Mouse (Mus musculus) limb, embryonic 13.5 days (tissue): ENCODE measurements around the gene Dazap1. TPM values are rescaled to one million over a fixed set of nuclear protein-coding genes. Genes with fewer than 3 reads are reported as not detected.
A peak's percentile ranks its signal among the peaks of the same experiment; 100 is the strongest.
"Not testable (repeated sequence)": the region's sequence is repeated elsewhere in the genome, so short reads cannot be mapped to it uniquely, and the experiment has no call there.

Experiments used
- ATAC-seq: fragments of 200-750 bp; cut with Nextera tagmentation; 2 replicates; pipeline ENCODE4 v1.8.0; 2017; ENCODE audit warnings: low read depth, moderate number of reproducible peaks, moderate TSS enrichment; ENCODE audit not compliant: low FRiP score
- H3K27ac ChIP-seq: fragments of 300-500 bp; sonication (generic); 2 replicates; pipeline ENCODE4 v1.5.1; 2015; ENCODE audit warnings: inconsistent platforms, mild to moderate bottlenecking, moderate library complexity
- H3K27me3 ChIP-seq: fragments of 300-500 bp; sonication (generic); 2 replicates; pipeline ENCODE4 v1.6.1; 2015; ENCODE audit warnings: mild to moderate bottlenecking, inconsistent platforms
- H3K36me3 ChIP-seq: fragments of 300-500 bp; sonication (generic); 2 replicates; pipeline ENCODE4 v1.6.1; 2015; ENCODE audit warnings: inconsistent platforms, mild to moderate bottlenecking, moderate library complexity
- H3K4me1 ChIP-seq: fragments of 300-500 bp; sonication (generic); 2 replicates; pipeline ENCODE4 v1.6.1; 2015; ENCODE audit warnings: inconsistent platforms
- H3K4me2 ChIP-seq: fragments of 300-500 bp; sonication (generic); replicated peaks from 2 replicates; pipeline ENCODE4 v1.6.1; 2015; ENCODE audit warnings: inconsistent platforms, mild to moderate bottlenecking, moderate library complexity
- H3K4me3 ChIP-seq: fragments of 300-500 bp; sonication (generic); 2 replicates; pipeline ENCODE4 v1.5.1; 2015; ENCODE audit warnings: moderate library complexity, mild to moderate bottlenecking, inconsistent platforms
- H3K9ac ChIP-seq: fragments of 300-500 bp; sonication (generic); 2 replicates; pipeline ENCODE4 v1.6.1; 2015; ENCODE audit warnings: mild to moderate bottlenecking, inconsistent platforms
- H3K9me3 ChIP-seq: fragments of 300-500 bp; sonication (generic); 2 replicates; pipeline ENCODE4 v1.6.1; 2016; ENCODE audit warnings: inconsistent platforms
- WGBS: fragments of 180-500 bp; shearing (Covaris S2); methylation state at CpG from one replicate; pipeline ENCODE4 v1.1.7; 2015; 5-methylcytosine and 5-hydroxymethylcytosine counted together
- polyA plus RNA-seq: library from polyadenylated mRNA; unstranded; fragments of >200 nt; fragmentation: Nextera tagmentation; extraction: Ambion mirVana; gene quantifications from 2 replicates; pipeline ENCODE4 v1.2.1, GENCODE M21; 2015

The Dazap1 gene
- 64.9 and 67.9 TPM in 2 replicates for polyA plus RNA-seq

- peak; percentile 92 for ATAC-seq
- no peaks in the 10 kb centered on the region for H3K27me3 ChIP-seq
- WGBS = under 1% methylated on average over 47 of the region's 49 CpGs
- H3K27ac ChIP-seq = peak within 1 kb of the TSS; percentile 97
- no peaks in the 10 kb centered on the region for H3K9me3 ChIP-seq
- H3K4me3 ChIP-seq = peak within 1 kb of the TSS; percentile 55
- H3K9ac ChIP-seq = peak within 1 kb of the TSS; percentile 75
- H3K36me3 ChIP-seq = peaks cover 34% of the 10 kb centered on the region
- H3K4me1 ChIP-seq = peaks cover 36% of the 10 kb centered on the region
- peak within 1 kb of the TSS; percentile 93 for H3K4me2 ChIP-seq
These were observed at the start of gene Dazap1, which contains the start of gene Gamt for GRCm38 (mm10) chr10:80260642-80261584. TSS of gene Dazap1 (plus strand) at chr10:80261486. TSS of gene Gamt (minus strand) at chr10:80261012.

GRCm38 (mm10) chr10:80211547-80212103 is 49.7 kb upstream of the Dazap1 start:
- H3K27me3 ChIP-seq = peaks cover 17% of the 10 kb centered on the region
- H3K27ac ChIP-seq, H3K9ac ChIP-seq, ATAC-seq, H3K4me1 ChIP-seq, H3K4me3 ChIP-seq, H3K4me2 ChIP-seq, H3K9me3 ChIP-seq, H3K36me3 ChIP-seq: not testable (repeated sequence)
- 72% methylated on average over 7 of the region's 7 CpGs for WGBS

GRCm38 (mm10) chr10:80215048-80215772 is 46.1 kb upstream of the Dazap1 start:
- no peak overlapping the region for H3K27ac ChIP-seq
- no peaks in the 10 kb centered on the region for H3K4me1 ChIP-seq
- no peak overlapping the region for H3K4me3 ChIP-seq
- no peak overlapping the region for H3K4me2 ChIP-seq
- H3K36me3 ChIP-seq = no peaks in the 10 kb centered on the region
- H3K9me3 ChIP-seq = no peaks in the 10 kb centered on the region
- 34% methylated on average over 16 of the region's 16 CpGs for WGBS
- 0 out of 2 replicates have a peak overlapping the region, but pooled peaks have one; percentile 3 for H3K9ac ChIP-seq
- peaks cover 3% of the 10 kb centered on the region; the same call in 1 of the 2 replicates for H3K27me3 ChIP-seq
- ATAC-seq = no peak

GRCm38 (mm10) chr10:80220676-80221075 is 40.6 kb upstream of the Dazap1 start:
- H3K4me3 ChIP-seq = no peak overlapping the region
- ATAC-seq = no peak
- H3K9me3 ChIP-seq = no peaks in the 10 kb centered on the region
- H3K9ac ChIP-seq = no peak overlapping the region
- H3K27me3 ChIP-seq = peaks cover 3% of the 10 kb centered on the region; the same call in 1 of the 2 replicates
- H3K27ac ChIP-seq = no peak overlapping the region
- H3K4me2 ChIP-seq = no peak overlapping the region
- H3K4me1 ChIP-seq = peaks cover 12% of the 10 kb centered on the region
- WGBS = 38% methylated on average over 6 of the region's 9 CpGs
- H3K36me3 ChIP-seq = no peaks in the 10 kb centered on the region

- not testable (repeated sequence) for ATAC-seq
These were observed 38.1 kb upstream of the Dazap1 start for GRCm38 (mm10) chr10:80223137-80223536.

GRCm38 (mm10) chr10:80226071-80226415 is 35.2 kb upstream of the Dazap1 start:
- peak overlapping the region; percentile 95 for H3K27ac ChIP-seq
- peak overlapping the region; percentile 50 for H3K9ac ChIP-seq
- peak overlapping the region; percentile 93 for H3K4me2 ChIP-seq
- peak overlapping the region; percentile 87 for H3K4me3 ChIP-seq
- peaks cover 51% of the 10 kb centered on the region for H3K4me1 ChIP-seq
- no peak for ATAC-seq
- no peaks in the 10 kb centered on the region for H3K27me3 ChIP-seq
- WGBS = under 1% methylated on average over 14 of the region's 14 CpGs
- H3K36me3 ChIP-seq = peaks cover 25% of the 10 kb centered on the region
- no peaks in the 10 kb centered on the region for H3K9me3 ChIP-seq

More at GRCm38 (mm10) chr10:80223137-80223536, 38.1 kb upstream of the Dazap1 start:
- not testable (repeated sequence) for H3K36me3 ChIP-seq, H3K4me2 ChIP-seq, H3K4me3 ChIP-seq, H3K9ac ChIP-seq, H3K27ac ChIP-seq, H3K27me3 ChIP-seq, H3K9me3 ChIP-seq
- WGBS = 80% methylated on average over 2 of the region's 2 CpGs
- peaks cover 27% of the 10 kb centered on the region for H3K4me1 ChIP-seq

GRCm38 (mm10) chr10:80226416-80227165 is 34.7 kb upstream of the Dazap1 start, which contains the start of gene Mum1:
TSS of gene Mum1 (plus strand) at chr10:80226434.
- H3K27me3 ChIP-seq = no peaks in the 10 kb centered on the region
- H3K9me3 ChIP-seq = no peaks in the 10 kb centered on the region
- peak within 1 kb of the TSS; percentile 87 for H3K4me3 ChIP-seq
- H3K4me2 ChIP-seq = peak within 1 kb of the TSS; percentile 93
- 0% methylated on average over 50 of the region's 75 CpGs for WGBS
- peaks cover 46% of the 10 kb centered on the region for H3K4me1 ChIP-seq
- peak within 1 kb of the TSS; percentile 95 for H3K27ac ChIP-seq
- ATAC-seq = peak; percentile 98
- H3K36me3 ChIP-seq = peaks cover 29% of the 10 kb centered on the region
- H3K9ac ChIP-seq = peak within 1 kb of the TSS; percentile 94

- Histone ChIP-seq H3K4me2 (peak overlapping the region; percentile 93), H3K4me3 (peak overlapping the region; percentile 87), H3K27me3 (no peaks in the 10 kb centered on the region), H3K4me1 (peaks cover 47% of the 10 kb centered on the region), H3K36me3 (peaks cover 35% of the 10 kb centered on the region), H3K27ac (peak overlapping the region; percentile 95), H3K9me3 (no peaks in the 10 kb centered on the region), H3K9ac (peak overlapping the region; percentile 94)
- 5% methylated on average over 10 of the region's 10 CpGs for WGBS
- ATAC-seq = no peak
These were observed 34.1 kb upstream of the Dazap1 start for GRCm38 (mm10) chr10:80227166-80227539.

- H3K9me3 ChIP-seq = no peaks in the 10 kb centered on the region
- H3K4me1 ChIP-seq = peaks cover 57% of the 10 kb centered on the region
- H3K27ac ChIP-seq = peak overlapping the region; percentile 95
- peak overlapping the region; percentile 93 for H3K4me2 ChIP-seq
- WGBS = 48% methylated on average over 15 of the region's 15 CpGs
- H3K9ac ChIP-seq = peak overlapping the region; percentile 94
- H3K27me3 ChIP-seq = no peaks in the 10 kb centered on the region
- ATAC-seq = no peak
- H3K4me3 ChIP-seq = peak overlapping the region; percentile 87
- H3K36me3 ChIP-seq = peaks cover 45% of the 10 kb centered on the region
These were observed 33.2 kb upstream of the Dazap1 start for GRCm38 (mm10) chr10:80227877-80228775.

GRCm38 (mm10) chr10:80236145-80236825 is 25.0 kb upstream of the Dazap1 start:
- H3K4me1 ChIP-seq = peaks cover 16% of the 10 kb centered on the region
- H3K36me3 ChIP-seq = peaks cover 100% of the 10 kb centered on the region
- 94% methylated on average over 13 of the region's 13 CpGs for WGBS
- no peak overlapping the region for H3K4me3 ChIP-seq
- no peak overlapping the region for H3K27ac ChIP-seq
- no peak overlapping the region for H3K9ac ChIP-seq
- H3K4me2 ChIP-seq = no peak overlapping the region
- H3K27me3 ChIP-seq = no peaks in the 10 kb centered on the region
- no peak for ATAC-seq
- H3K9me3 ChIP-seq = no peaks in the 10 kb centered on the region
